Mouse (Mus musculus): ENCODE measurements around the gene Hs3st4.

DNA sequence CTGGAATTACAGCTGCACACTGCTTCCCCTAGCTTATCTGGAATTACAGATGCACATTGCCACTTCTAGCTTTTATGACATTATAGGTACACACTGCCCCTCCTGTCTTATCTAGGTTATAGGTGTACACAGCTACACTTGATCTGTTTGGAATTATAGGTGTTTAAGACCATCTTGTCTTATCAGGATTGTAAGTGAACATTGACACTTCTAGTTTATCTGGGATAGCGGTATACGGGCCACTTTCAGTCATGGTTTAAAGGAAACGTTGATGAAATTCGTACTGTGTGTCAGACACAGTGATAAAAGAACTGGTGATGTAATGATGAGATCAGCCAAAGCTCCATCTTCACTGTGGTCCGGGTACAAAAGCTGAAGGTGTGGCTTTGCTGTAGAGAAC, 67.8 kb downstream of the Hs3st4 start:
- TF ChIP-seq CHD2 (IDR thresholded peaks at IDR 0.05; ENCODE audit: low read depth, low read length) (no peak), ZC3H11A (IDR thresholded peaks at IDR 0.05; ENCODE audit: borderline replicate concordance, low read depth, low read length) (no peak), MAFK (IDR thresholded peaks at IDR 0.05; ENCODE audit: insufficient read depth, low read depth, low read length) (no peak)
